Mouse (Mus musculus): ENCODE results near the gene Snx29. TPM values are rescaled to one million over a fixed set of nuclear protein-coding genes. Genes with fewer than 3 reads are reported as not detected.

The Snx29 gene
- polyA plus RNA-seq, 1 experiment from 2014 or later = 15.3 TPM

DNA sequence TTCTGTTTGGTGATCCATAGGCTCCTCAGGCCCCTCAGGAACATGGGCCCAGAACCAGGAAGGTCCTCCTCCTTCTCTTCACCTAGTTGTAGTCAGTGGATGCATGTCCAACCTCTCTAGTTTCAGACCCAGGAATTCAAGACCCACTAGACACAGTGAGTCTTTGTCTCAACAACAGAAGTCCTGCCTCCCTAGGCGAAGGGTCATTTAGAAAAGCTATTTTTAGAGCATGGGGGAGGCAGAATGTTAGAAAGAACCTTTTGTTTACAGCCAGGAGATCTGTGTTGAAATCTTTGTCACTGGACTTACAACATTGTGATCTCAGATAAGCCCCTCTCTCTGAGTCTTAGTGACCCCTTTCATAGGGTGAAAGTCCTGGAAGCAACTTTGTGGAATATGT, 334.4 kb downstream of the Snx29 start:
- Histone ChIP-seq H3K9me3 (ENCODE audit: control insufficient read depth, low read length) (no peaks in the 10 kb centered on the region), H3K36me3 (ENCODE audit: control insufficient read depth, insufficient read depth, low read length) (no peaks in the 10 kb centered on the region), H3K4me1 (ENCODE audit: control insufficient read depth, insufficient read depth, low read depth, low read length) (no peaks in the 10 kb centered on the region), H3K9ac (ENCODE audit: low read depth, low read length) (no peak overlapping the region), H3K27ac (ENCODE audit: low read depth, low read length) (no peak overlapping the region), H3K27me3 (replicated peaks; ENCODE audit: control insufficient read depth, insufficient read depth, low read length) (no peaks in the 10 kb centered on the region), H3K4me2 (ENCODE audit: low read length) (no peak overlapping the region), H3K4me3 (ENCODE audit: low read length) (no peak overlapping the region)
- ATAC-seq = no peak
- 54% methylated on average over 1 of the region's 1 CpGs for WGBS

- Histone ChIP-seq H3K4me1 (ENCODE audit: control insufficient read depth, insufficient read depth, low read depth, low read length) (no peaks in the 10 kb centered on the region), H3K9me3 (ENCODE audit: control insufficient read depth, low read length) (no peaks in the 10 kb centered on the region), H3K36me3 (ENCODE audit: control insufficient read depth, insufficient read depth, low read length) (no peaks in the 10 kb centered on the region), H3K4me3 (ENCODE audit: low read length) (no peak overlapping the region), H3K4me2 (ENCODE audit: low read length) (no peak overlapping the region), H3K9ac (ENCODE audit: low read depth, low read length) (no peak overlapping the region), H3K27me3 (replicated peaks; ENCODE audit: control insufficient read depth, insufficient read depth, low read length) (no peaks in the 10 kb centered on the region), H3K27ac (ENCODE audit: low read depth, low read length) (no peak overlapping the region)
- WGBS = 86% methylated on average over 6 of the region's 6 CpGs
- ATAC-seq = no peak
Observed at GRCm38 (mm10) chr16:11659111-11659720, 336.5 kb downstream of the Snx29 start.

GRCm38 (mm10) chr16:11664896-11665705, 342.4 kb downstream of the Snx29 start:
- no peaks in the 10 kb centered on the region for H3K36me3 ChIP-seq (ENCODE audit: control insufficient read depth, insufficient read depth, low read length)
- no peaks in the 10 kb centered on the region for H3K27me3 ChIP-seq (replicated peaks; ENCODE audit: control insufficient read depth, insufficient read depth, low read length)
- no peaks in the 10 kb centered on the region for H3K9me3 ChIP-seq (ENCODE audit: control insufficient read depth, low read length)
- no peak overlapping the region for H3K4me2 ChIP-seq (ENCODE audit: low read length)
- no peak for ATAC-seq
- H3K27ac ChIP-seq (ENCODE audit: low read depth, low read length) = no peak overlapping the region
- H3K9ac ChIP-seq (ENCODE audit: low read depth, low read length) = no peak overlapping the region
- no peaks in the 10 kb centered on the region for H3K4me1 ChIP-seq (ENCODE audit: control insufficient read depth, insufficient read depth, low read depth, low read length)
- WGBS = 88% methylated on average over 13 of the region's 13 CpGs
- no peak overlapping the region for H3K4me3 ChIP-seq (ENCODE audit: low read length)

GRCm38 (mm10) chr16:11665869-11666268, 343.2 kb downstream of the Snx29 start:
- H3K4me3 ChIP-seq (ENCODE audit: low read length) = no peak overlapping the region
- no peaks in the 10 kb centered on the region for H3K27me3 ChIP-seq (replicated peaks; ENCODE audit: control insufficient read depth, insufficient read depth, low read length)
- H3K4me1 ChIP-seq (ENCODE audit: control insufficient read depth, insufficient read depth, low read depth, low read length) = no peaks in the 10 kb centered on the region
- H3K36me3 ChIP-seq (ENCODE audit: control insufficient read depth, insufficient read depth, low read length) = no peaks in the 10 kb centered on the region
- no peak overlapping the region for H3K9ac ChIP-seq (ENCODE audit: low read depth, low read length)
- 92% methylated on average over 6 of the region's 6 CpGs for WGBS
- no peak overlapping the region for H3K4me2 ChIP-seq (ENCODE audit: low read length)
- no peak overlapping the region for H3K27ac ChIP-seq (ENCODE audit: low read depth, low read length)
- H3K9me3 ChIP-seq (ENCODE audit: control insufficient read depth, low read length) = no peaks in the 10 kb centered on the region
- no peak for ATAC-seq

DNA sequence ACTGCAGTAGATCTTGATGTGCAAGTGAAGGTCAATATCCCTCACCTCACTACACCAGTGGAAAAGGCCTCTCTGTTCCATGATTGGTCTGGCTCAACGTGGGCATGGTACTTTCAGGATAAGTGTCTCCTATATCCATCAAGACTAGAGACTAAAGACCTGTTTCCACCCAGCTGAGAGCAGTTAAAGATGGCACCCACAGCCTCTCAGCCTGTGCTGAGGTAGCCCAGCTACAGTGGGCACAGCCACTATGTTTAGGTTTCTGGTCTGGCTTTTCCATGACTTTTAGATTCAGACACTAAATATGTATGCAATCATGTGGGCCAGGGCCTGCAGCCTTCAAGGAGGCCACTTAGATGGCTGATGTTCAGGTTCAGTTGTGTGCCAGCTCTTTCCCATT, 345.7 kb downstream of the Snx29 start:
- H3K4me1 ChIP-seq (ENCODE audit: control insufficient read depth, insufficient read depth, low read depth, low read length) = no peaks in the 10 kb centered on the region
- peak overlapping the region; percentile 37 for H3K27ac ChIP-seq (ENCODE audit: low read depth, low read length)
- 80% methylated on average over 1 of the region's 1 CpGs for WGBS
- H3K4me2 ChIP-seq (ENCODE audit: low read length) = no peak overlapping the region
- no peaks in the 10 kb centered on the region for H3K27me3 ChIP-seq (replicated peaks; ENCODE audit: control insufficient read depth, insufficient read depth, low read length)
- no peak overlapping the region for H3K9ac ChIP-seq (ENCODE audit: low read depth, low read length)
- H3K9me3 ChIP-seq (ENCODE audit: control insufficient read depth, low read length) = no peaks in the 10 kb centered on the region
- no peak overlapping the region for H3K4me3 ChIP-seq (ENCODE audit: low read length)
- ATAC-seq = no peak; the same call in 1 of the 2 replicates
- no peaks in the 10 kb centered on the region for H3K36me3 ChIP-seq (ENCODE audit: control insufficient read depth, insufficient read depth, low read length)

DNA sequence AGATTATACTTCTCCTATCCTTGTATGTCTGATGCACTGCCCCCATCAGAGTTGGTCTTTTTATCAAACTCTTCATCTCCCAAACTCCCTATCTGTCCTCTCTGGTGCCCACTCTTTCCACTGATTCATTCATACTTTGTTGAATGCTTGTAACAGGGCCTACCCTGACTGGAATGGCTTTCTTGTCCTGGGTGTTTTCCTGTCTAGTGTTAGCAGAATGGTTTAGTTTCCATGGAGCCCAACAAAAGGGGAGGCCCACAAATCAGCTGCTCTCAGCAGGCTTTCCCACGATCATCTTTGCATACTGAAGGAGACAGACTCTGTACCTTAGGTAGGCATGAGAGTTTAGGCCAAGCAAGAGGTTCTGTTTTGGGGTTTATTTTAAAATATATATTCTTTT, 346.2 kb downstream of the Snx29 start:
- ATAC-seq = peak; percentile 71
- Histone ChIP-seq H3K9ac (ENCODE audit: low read depth, low read length) (no peak overlapping the region), H3K4me2 (ENCODE audit: low read length) (no peak overlapping the region), H3K4me1 (ENCODE audit: control insufficient read depth, insufficient read depth, low read depth, low read length) (no peaks in the 10 kb centered on the region), H3K36me3 (ENCODE audit: control insufficient read depth, insufficient read depth, low read length) (no peaks in the 10 kb centered on the region), H3K27ac (ENCODE audit: low read depth, low read length) (peak overlapping the region; percentile 37; the same call in 1 of the 2 replicates), H3K4me3 (ENCODE audit: low read length) (no peak overlapping the region), H3K27me3 (replicated peaks; ENCODE audit: control insufficient read depth, insufficient read depth, low read length) (no peaks in the 10 kb centered on the region), H3K9me3 (ENCODE audit: control insufficient read depth, low read length) (no peaks in the 10 kb centered on the region)
- WGBS = 9% methylated on average over 1 of the region's 1 CpGs

GRCm38 (mm10) chr16:11670251-11670970, 347.7 kb downstream of the Snx29 start:
- Histone ChIP-seq H3K4me1 (ENCODE audit: control insufficient read depth, insufficient read depth, low read depth, low read length) (no peaks in the 10 kb centered on the region), H3K4me2 (ENCODE audit: low read length) (no peak overlapping the region), H3K9ac (ENCODE audit: low read depth, low read length) (no peak overlapping the region), H3K27ac (ENCODE audit: low read depth, low read length) (peak overlapping the region; percentile 37), H3K27me3 (replicated peaks; ENCODE audit: control insufficient read depth, insufficient read depth, low read length) (no peaks in the 10 kb centered on the region), H3K9me3 (ENCODE audit: control insufficient read depth, low read length) (no peaks in the 10 kb centered on the region), H3K4me3 (ENCODE audit: low read length) (no peak overlapping the region), H3K36me3 (ENCODE audit: control insufficient read depth, insufficient read depth, low read length) (no peaks in the 10 kb centered on the region)
- WGBS = 68% methylated on average over 9 of the region's 9 CpGs
- ATAC-seq = peak; percentile 68

- Histone ChIP-seq H3K27ac (ENCODE audit: low read depth, low read length) (peak overlapping the region; percentile 37), H3K4me3 (ENCODE audit: low read length) (no peak overlapping the region), H3K36me3 (ENCODE audit: control insufficient read depth, insufficient read depth, low read length) (no peaks in the 10 kb centered on the region), H3K9ac (ENCODE audit: low read depth, low read length) (no peak overlapping the region), H3K9me3 (ENCODE audit: control insufficient read depth, low read length) (no peaks in the 10 kb centered on the region), H3K4me1 (ENCODE audit: control insufficient read depth, insufficient read depth, low read depth, low read length) (no peaks in the 10 kb centered on the region), H3K4me2 (ENCODE audit: low read length) (no peak overlapping the region), H3K27me3 (replicated peaks; ENCODE audit: control insufficient read depth, insufficient read depth, low read length) (no peaks in the 10 kb centered on the region)
- WGBS = 55% methylated on average over 6 of the region's 6 CpGs
- peak; percentile 69 for ATAC-seq
Observed at GRCm38 (mm10) chr16:11670971-11671310, 348.2 kb downstream of the Snx29 start.

GRCm38 (mm10) chr16:11676006-11676405, 353.3 kb downstream of the Snx29 start:
- Histone ChIP-seq H3K4me2 (ENCODE audit: low read length) (no peak overlapping the region), H3K27ac (ENCODE audit: low read depth, low read length) (no peak overlapping the region), H3K4me3 (ENCODE audit: low read length) (no peak overlapping the region), H3K9ac (ENCODE audit: low read depth, low read length) (no peak overlapping the region), H3K4me1 (ENCODE audit: control insufficient read depth, insufficient read depth, low read depth, low read length) (no peaks in the 10 kb centered on the region), H3K27me3 (replicated peaks; ENCODE audit: control insufficient read depth, insufficient read depth, low read length) (no peaks in the 10 kb centered on the region), H3K36me3 (ENCODE audit: control insufficient read depth, insufficient read depth, low read length) (no peaks in the 10 kb centered on the region), H3K9me3 (ENCODE audit: control insufficient read depth, low read length) (no peaks in the 10 kb centered on the region)
- 0 out of 2 replicates have a peak, but pooled peaks have one; percentile 27 for ATAC-seq
- 45% methylated on average over 4 of the region's 4 CpGs for WGBS

Data from hindbrain, embryonic 16.5 days (tissue).